Mouse (Mus musculus): ENCODE measurements around the gene Top2b. TPM values are rescaled to one million over a fixed set of nuclear protein-coding genes. Genes with fewer than 3 reads are reported as not detected.

Top2b gene
- polyA plus RNA-seq, 1 experiment from 2014 or later = 20.4 TPM

DNA sequence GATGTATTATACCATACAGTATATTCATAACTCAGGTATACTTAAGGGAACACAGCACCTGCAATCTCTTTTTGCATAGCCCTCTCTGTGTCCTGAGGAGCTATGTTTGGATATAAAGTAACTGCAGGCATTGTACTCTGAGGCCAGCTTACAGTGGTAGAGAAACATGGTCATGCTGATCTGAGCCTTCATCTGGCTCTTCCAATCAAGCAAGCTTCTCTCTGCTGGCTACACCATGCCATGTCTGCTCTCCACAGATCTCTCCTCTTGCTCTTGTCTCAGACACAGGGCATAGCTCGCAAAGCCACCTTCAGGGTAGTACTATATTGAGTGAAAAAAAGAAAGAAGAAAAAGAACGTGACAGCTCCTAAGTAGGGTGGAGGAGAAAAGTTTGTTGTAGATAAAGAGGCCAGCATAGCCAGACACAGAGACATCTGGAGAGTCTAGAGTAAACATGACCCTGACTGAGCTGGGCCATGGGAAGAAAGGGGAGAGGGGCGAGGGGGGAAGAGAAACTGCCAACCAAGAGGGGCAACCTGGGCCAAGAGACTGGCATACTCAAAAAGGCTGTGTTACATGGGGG, 29.1 kb upstream of the Top2b start:
- Histone ChIP-seq H3K4me2 (ENCODE audit: low read depth, low read length) (no peak overlapping the region), H3K4me3 (ENCODE audit: low read length) (no peak overlapping the region), H3K4me1 (ENCODE audit: control insufficient read depth, insufficient read depth, low read length) (peaks cover 6% of the 10 kb centered on the region; the same call in 1 of the 2 replicates), H3K9me3 (ENCODE audit: control insufficient read depth, low read length) (no peaks in the 10 kb centered on the region), H3K36me3 (ENCODE audit: control insufficient read depth, insufficient read depth, low read length) (no peaks in the 10 kb centered on the region), H3K27ac (ENCODE audit: low read length) (no peak overlapping the region), H3K27me3 (replicated peaks; ENCODE audit: control insufficient read depth, insufficient read depth, low read length) (no peaks in the 10 kb centered on the region), H3K9ac (ENCODE audit: low read depth, low read length) (no peak overlapping the region)
- ATAC-seq = peak; percentile 50
- WGBS = 33% methylated on average over 3 of the region's 3 CpGs

DNA sequence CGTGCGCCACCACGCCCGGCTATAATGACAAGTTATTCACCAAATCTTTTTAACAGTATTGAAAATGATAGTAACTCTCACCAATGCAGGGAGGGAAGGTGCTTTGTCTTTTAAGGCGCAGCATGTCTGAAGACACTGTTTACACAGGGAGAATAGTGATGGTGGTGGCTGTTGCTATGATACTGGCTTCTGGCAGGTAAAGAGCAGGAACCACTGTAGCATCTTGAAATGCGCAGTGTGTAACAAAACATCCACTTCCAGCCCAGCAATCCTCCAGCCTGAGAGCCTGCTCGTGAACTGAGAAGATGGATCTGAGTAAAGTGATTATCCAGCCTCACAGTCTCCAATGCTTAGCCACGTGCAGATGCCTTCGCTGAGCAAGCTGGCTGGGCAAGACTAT, 17.5 kb upstream of the Top2b start:
- no peak for ATAC-seq
- H3K27ac ChIP-seq (ENCODE audit: low read length) = no peak overlapping the region
- no peaks in the 10 kb centered on the region for H3K36me3 ChIP-seq (ENCODE audit: control insufficient read depth, insufficient read depth, low read length)
- H3K4me2 ChIP-seq (ENCODE audit: low read depth, low read length) = no peak overlapping the region
- H3K9me3 ChIP-seq (ENCODE audit: control insufficient read depth, low read length) = no peaks in the 10 kb centered on the region
- H3K4me3 ChIP-seq (ENCODE audit: low read length) = no peak overlapping the region
- H3K27me3 ChIP-seq (replicated peaks; ENCODE audit: control insufficient read depth, insufficient read depth, low read length) = no peaks in the 10 kb centered on the region
- no peak overlapping the region for H3K9ac ChIP-seq (ENCODE audit: low read depth, low read length)
- WGBS = 72% methylated on average over 9 of the region's 9 CpGs
- no peaks in the 10 kb centered on the region for H3K4me1 ChIP-seq (ENCODE audit: control insufficient read depth, insufficient read depth, low read length)

DNA sequence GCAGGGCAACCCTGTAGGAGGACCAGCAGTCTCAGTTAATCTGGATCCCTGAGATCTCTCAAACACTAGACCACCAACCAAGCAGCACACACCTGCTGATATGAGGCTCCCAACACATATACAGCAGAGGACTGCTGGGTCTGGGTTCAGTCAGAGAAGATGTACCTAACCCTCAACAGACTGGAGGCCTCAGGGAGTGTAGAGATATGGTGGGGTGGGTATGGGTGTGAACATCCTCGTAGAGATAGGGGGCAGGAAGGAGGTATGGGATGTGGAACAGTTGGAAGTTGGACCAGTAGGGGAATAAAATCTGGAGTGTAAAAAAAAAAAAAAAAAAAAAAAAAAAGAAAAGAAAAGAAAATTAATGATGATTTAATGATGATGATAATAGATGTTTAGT, 5.3 kb upstream of the Top2b start:
- no peak overlapping the region for H3K4me2 ChIP-seq (ENCODE audit: low read depth, low read length)
- H3K4me1 ChIP-seq (ENCODE audit: control insufficient read depth, insufficient read depth, low read length) = peaks cover 7% of the 10 kb centered on the region
- 64% methylated on average over 1 of the region's 1 CpGs for WGBS
- H3K9me3 ChIP-seq (ENCODE audit: control insufficient read depth, low read length) = no peaks in the 10 kb centered on the region
- no peak overlapping the region for H3K4me3 ChIP-seq (ENCODE audit: low read length)
- H3K36me3 ChIP-seq (ENCODE audit: control insufficient read depth, insufficient read depth, low read length) = no peaks in the 10 kb centered on the region
- no peaks in the 10 kb centered on the region for H3K27me3 ChIP-seq (replicated peaks; ENCODE audit: control insufficient read depth, insufficient read depth, low read length)
- ATAC-seq = no peak
- no peak overlapping the region for H3K9ac ChIP-seq (ENCODE audit: low read depth, low read length)
- no peak overlapping the region for H3K27ac ChIP-seq (ENCODE audit: low read length)

DNA sequence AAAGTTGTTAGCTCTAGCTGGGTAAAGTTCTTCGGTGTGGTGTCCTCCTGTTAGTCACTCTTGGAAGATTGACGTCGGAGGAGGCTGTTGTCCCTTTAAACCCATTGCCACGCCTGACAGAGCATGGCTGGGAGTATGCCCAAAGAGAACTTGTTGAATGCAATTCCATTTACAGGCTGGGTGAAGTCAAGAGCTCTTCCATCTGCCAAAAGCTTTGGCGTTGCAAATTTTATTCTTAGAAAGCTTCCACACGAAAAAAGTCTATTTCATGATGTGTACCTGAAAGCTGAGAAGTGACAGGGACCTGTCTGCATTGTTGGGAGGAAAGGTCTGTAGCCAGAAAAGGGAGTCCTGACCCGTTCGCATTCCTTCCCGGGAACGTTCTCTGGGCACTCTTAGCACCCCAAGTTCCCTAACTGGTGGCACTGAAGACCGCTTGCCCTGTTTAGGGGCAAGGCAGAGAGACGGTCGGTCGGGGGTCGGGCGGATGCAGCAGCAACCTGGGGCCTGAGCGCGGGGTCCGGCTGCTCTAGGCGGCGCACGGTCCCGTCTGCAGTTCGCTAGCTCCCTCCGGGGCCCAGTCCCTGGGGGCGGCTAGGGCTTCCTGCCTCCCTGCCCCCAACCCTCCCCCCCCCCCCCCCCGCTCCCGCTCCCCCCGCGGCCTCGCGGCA, 683 bp upstream of the Top2b start:
- peak overlapping the region; percentile 96 for H3K4me3 ChIP-seq (ENCODE audit: low read length)
- peak overlapping the region; percentile 83 for H3K4me2 ChIP-seq (ENCODE audit: low read depth, low read length)
- ATAC-seq = peak; percentile 69
- no peaks in the 10 kb centered on the region for H3K9me3 ChIP-seq (ENCODE audit: control insufficient read depth, low read length)
- H3K9ac ChIP-seq (ENCODE audit: low read depth, low read length) = peak overlapping the region; percentile 76
- H3K27me3 ChIP-seq (replicated peaks; ENCODE audit: control insufficient read depth, insufficient read depth, low read length) = no peaks in the 10 kb centered on the region
- under 1% methylated on average over 26 of the region's 32 CpGs for WGBS
- H3K4me1 ChIP-seq (ENCODE audit: control insufficient read depth, insufficient read depth, low read length) = peaks cover 13% of the 10 kb centered on the region
- peak overlapping the region; percentile 96 for H3K27ac ChIP-seq (ENCODE audit: low read length)
- H3K36me3 ChIP-seq (ENCODE audit: control insufficient read depth, insufficient read depth, low read length) = no peaks in the 10 kb centered on the region

DNA sequence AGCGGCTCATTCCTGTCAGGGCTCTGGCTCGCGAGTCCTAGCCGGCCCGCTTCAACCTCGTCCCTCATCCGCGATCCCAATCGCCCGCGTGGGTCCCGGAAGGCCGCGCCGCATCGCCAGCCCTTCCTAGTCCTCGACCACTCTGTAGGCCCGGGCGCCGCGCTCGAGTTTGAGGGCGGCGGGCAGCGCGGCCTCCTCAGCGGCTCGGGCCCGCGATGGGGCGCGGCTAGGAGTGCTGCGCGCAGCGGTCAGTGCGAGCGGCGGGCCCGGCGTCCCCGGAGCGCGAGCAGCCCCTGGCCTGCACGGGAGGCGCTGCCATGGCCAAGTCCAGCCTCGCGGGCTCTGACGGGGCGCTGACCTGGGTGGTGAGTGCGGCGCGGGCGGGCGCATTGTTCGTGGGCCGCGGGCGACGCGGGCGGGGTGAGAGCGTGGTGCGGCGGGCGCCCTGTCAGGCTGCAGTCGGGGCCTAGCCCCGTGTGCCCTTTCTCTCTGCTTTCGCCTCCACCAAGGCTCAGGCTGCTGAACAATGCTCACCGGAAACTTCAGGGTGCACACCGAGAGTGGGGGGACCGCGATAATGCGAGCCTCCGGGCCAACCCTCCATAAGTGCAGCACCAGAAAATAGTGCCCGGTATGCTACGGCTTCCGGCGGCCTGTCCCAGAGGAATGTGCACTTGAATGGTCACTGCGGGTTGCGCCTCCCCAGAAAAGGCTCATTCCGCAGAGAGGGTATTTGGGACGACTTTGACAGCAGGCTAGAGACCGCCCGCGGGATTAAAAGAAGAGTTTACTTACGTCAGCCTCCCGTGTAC, 589 bp downstream of the Top2b start:
- Histone ChIP-seq H3K27ac (ENCODE audit: low read length) (peak overlapping the region; percentile 99), H3K9me3 (ENCODE audit: control insufficient read depth, low read length) (no peaks in the 10 kb centered on the region), H3K36me3 (ENCODE audit: control insufficient read depth, insufficient read depth, low read length) (no peaks in the 10 kb centered on the region), H3K4me3 (ENCODE audit: low read length) (peak overlapping the region; percentile 96), H3K9ac (ENCODE audit: low read depth, low read length) (peak overlapping the region; percentile 99), H3K27me3 (replicated peaks; ENCODE audit: control insufficient read depth, insufficient read depth, low read length) (no peaks in the 10 kb centered on the region), H3K4me1 (ENCODE audit: control insufficient read depth, insufficient read depth, low read length) (peaks cover 13% of the 10 kb centered on the region), H3K4me2 (ENCODE audit: low read depth, low read length) (peak overlapping the region; percentile 77)
- peak; percentile 71 for ATAC-seq
- under 1% methylated on average over 86 of the region's 87 CpGs for WGBS

DNA sequence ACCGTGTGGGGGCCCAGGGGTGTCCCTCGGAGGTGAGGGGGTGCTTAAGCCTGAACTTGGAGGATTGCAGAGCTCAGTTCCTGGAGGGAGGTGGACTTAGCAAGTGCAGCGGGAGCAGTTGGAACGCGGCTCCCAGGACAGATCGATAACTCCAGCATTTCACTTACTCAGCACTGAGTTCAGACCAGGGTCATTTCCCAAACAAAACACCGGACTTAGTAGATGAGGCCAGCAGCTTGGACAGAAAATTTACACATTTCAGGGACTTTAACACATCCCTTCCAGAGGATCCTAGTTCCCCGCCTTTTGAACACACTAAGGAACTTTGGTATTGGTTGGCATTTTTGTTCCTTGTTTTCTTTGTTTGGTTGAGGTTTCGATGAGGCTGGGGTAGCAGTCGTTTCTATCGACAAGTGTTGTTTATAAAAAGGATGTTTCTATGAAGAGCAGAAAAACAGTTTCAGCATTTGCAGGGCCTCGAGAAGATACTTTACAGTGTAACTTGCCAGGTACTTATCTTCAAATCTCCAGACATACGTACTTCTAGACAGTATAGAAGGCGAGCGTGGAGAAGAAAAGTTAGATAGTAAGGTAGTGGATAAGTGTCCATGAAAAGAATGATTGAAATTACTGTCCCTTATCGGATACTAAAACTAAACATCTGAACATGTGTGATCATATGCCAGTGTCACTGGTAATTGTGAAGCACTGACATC, 1.4 kb downstream of the Top2b start:
- peak overlapping the region; percentile 96 for H3K4me3 ChIP-seq (ENCODE audit: low read length)
- H3K27me3 ChIP-seq (replicated peaks; ENCODE audit: control insufficient read depth, insufficient read depth, low read length) = no peaks in the 10 kb centered on the region
- H3K36me3 ChIP-seq (ENCODE audit: control insufficient read depth, insufficient read depth, low read length) = no peaks in the 10 kb centered on the region
- H3K4me2 ChIP-seq (ENCODE audit: low read depth, low read length) = peak overlapping the region; percentile 77
- no peaks in the 10 kb centered on the region for H3K9me3 ChIP-seq (ENCODE audit: control insufficient read depth, low read length)
- peak overlapping the region; percentile 99 for H3K9ac ChIP-seq (ENCODE audit: low read depth, low read length)
- peak; percentile 18 for ATAC-seq
- H3K27ac ChIP-seq (ENCODE audit: low read length) = peak overlapping the region; percentile 99
- H3K4me1 ChIP-seq (ENCODE audit: control insufficient read depth, insufficient read depth, low read length) = peaks cover 13% of the 10 kb centered on the region
- 5% methylated on average over 16 of the region's 16 CpGs for WGBS

DNA sequence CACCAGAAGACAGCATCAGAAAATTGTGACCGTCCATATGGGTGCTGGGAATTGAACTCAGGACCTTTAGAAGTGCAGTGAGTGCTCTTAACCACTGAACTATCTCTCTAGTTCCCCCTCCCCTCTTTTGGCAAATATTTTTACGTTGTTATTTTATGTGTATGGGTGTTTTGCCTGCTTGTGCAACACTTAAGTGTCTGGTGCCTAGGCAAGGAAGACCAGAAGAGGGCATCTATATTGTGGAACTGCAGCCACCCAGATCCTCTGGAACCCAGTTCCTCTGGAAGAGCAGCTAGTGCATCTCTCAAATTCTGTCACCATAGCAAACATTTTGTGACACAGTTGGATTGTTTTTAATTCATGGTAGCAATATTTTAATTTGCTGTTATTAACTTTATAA, 2.0 kb downstream of the Top2b start:
- Histone ChIP-seq H3K4me1 (ENCODE audit: control insufficient read depth, insufficient read depth, low read length) (peaks cover 13% of the 10 kb centered on the region), H3K9me3 (ENCODE audit: control insufficient read depth, low read length) (no peaks in the 10 kb centered on the region), H3K4me3 (ENCODE audit: low read length) (peak overlapping the region; percentile 96), H3K4me2 (ENCODE audit: low read depth, low read length) (peak overlapping the region; percentile 77), H3K36me3 (ENCODE audit: control insufficient read depth, insufficient read depth, low read length) (no peaks in the 10 kb centered on the region), H3K9ac (ENCODE audit: low read depth, low read length) (no peak overlapping the region; the same call in 1 of the 2 replicates), H3K27ac (ENCODE audit: low read length) (no peak overlapping the region), H3K27me3 (replicated peaks; ENCODE audit: control insufficient read depth, insufficient read depth, low read length) (no peaks in the 10 kb centered on the region)
- 31% methylated on average over 2 of the region's 2 CpGs for WGBS
- ATAC-seq = no peak

DNA sequence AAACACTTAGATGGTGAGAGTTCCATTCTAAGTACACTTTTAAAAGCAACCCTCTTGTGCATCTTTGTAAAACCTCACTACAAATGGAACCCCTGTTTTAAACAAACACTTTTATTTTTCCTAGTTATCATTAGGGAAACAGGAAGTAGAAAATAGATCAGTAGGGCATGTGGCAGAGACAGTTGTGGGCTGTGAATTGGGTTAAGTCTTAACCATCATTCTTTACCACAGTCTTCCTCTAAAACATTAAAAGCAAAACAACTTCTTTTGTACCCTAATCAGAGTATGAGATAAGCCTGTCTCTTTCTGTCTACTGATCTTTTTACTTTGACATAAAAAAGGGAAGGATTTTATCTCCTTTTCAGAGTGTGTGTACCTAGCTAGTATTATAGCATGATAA, 7.8 kb downstream of the Top2b start:
- Histone ChIP-seq H3K4me2 (ENCODE audit: low read depth, low read length) (no peak overlapping the region), H3K36me3 (ENCODE audit: control insufficient read depth, insufficient read depth, low read length) (no peaks in the 10 kb centered on the region), H3K4me1 (ENCODE audit: control insufficient read depth, insufficient read depth, low read length) (no peaks in the 10 kb centered on the region), H3K9ac (ENCODE audit: low read depth, low read length) (no peak overlapping the region), H3K27me3 (replicated peaks; ENCODE audit: control insufficient read depth, insufficient read depth, low read length) (no peaks in the 10 kb centered on the region), H3K9me3 (ENCODE audit: control insufficient read depth, low read length) (no peaks in the 10 kb centered on the region), H3K4me3 (ENCODE audit: low read length) (no peak overlapping the region), H3K27ac (ENCODE audit: low read length) (no peak overlapping the region)
- ATAC-seq = no peak

DNA sequence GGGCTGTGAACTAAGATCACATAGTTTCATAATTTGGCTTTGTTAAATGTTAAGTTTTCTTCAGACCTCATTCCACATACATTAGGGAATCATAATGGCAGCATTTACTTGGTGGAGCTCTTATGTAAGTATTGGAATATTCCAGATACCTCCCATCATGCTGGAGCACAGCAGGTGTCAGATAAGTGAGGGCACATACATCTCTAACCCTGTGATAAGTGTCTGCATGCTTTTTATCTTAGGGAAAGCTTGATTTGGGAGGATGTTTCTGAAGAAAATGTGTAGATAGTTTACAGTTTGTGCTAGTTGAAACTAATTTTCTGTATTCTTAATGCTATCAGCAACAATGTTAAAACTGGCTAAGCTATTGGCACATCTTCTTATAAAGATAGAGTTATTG, 8.2 kb downstream of the Top2b start:
- no peaks in the 10 kb centered on the region for H3K36me3 ChIP-seq (ENCODE audit: control insufficient read depth, insufficient read depth, low read length)

More for the DNA sequence above, 8.2 kb downstream of the Top2b start:
- H3K9ac ChIP-seq (ENCODE audit: low read depth, low read length) = no peak overlapping the region
- H3K4me2 ChIP-seq (ENCODE audit: low read depth, low read length) = no peak overlapping the region
- H3K4me3 ChIP-seq (ENCODE audit: low read length) = no peak overlapping the region
- ATAC-seq = no peak
- no peaks in the 10 kb centered on the region for H3K4me1 ChIP-seq (ENCODE audit: control insufficient read depth, insufficient read depth, low read length)
- H3K27ac ChIP-seq (ENCODE audit: low read length) = no peak overlapping the region
- H3K9me3 ChIP-seq (ENCODE audit: control insufficient read depth, low read length) = no peaks in the 10 kb centered on the region
- H3K27me3 ChIP-seq (replicated peaks; ENCODE audit: control insufficient read depth, insufficient read depth, low read length) = no peaks in the 10 kb centered on the region
